Mouse (Mus musculus) limb, embryonic 12.5 days (tissue): ENCODE data around the gene Slc22a16. TPM values are rescaled to one million over a fixed set of nuclear protein-coding genes. Genes with fewer than 3 reads are reported as not detected.
A peak's percentile ranks its signal among the peaks of the same experiment; 100 is the strongest.

Source experiments
- ATAC-seq: fragments of 200-750 bp; cut with Nextera tagmentation; 2 replicates; pipeline ENCODE4 v1.8.0; 2017; ENCODE audit warnings: low read depth, moderate TSS enrichment; ENCODE audit not compliant: insufficient number of reproducible peaks, insufficient read depth, low FRiP score, low TSS enrichment
- H3K27ac ChIP-seq: fragments of 300-500 bp; sonication (generic); 2 replicates; pipeline ENCODE4 v1.5.1; 2016; ENCODE audit warnings: mild to moderate bottlenecking, moderate library complexity
- H3K27me3 ChIP-seq: fragments of 300-500 bp; sonication (generic); 2 replicates; pipeline ENCODE4 v1.6.1; 2016; ENCODE audit warnings: mild to moderate bottlenecking, moderate library complexity
- H3K36me3 ChIP-seq: fragments of 300-500 bp; sonication (generic); 2 replicates; pipeline ENCODE4 v1.6.1; 2016; ENCODE audit warnings: mild to moderate bottlenecking, moderate library complexity
- H3K4me1 ChIP-seq: fragments of 300-500 bp; sonication (generic); replicated peaks from 2 replicates; pipeline ENCODE4 v1.6.1; 2016
- H3K4me2 ChIP-seq: fragments of 300-500 bp; sonication (generic); 2 replicates; pipeline ENCODE4 v1.6.1; 2016; ENCODE audit warnings: mild to moderate bottlenecking, moderate library complexity
- H3K4me3 ChIP-seq: fragments of 300-500 bp; sonication (generic); replicated peaks from 2 replicates; pipeline ENCODE4 v1.5.1; 2016; ENCODE audit warnings: mild to moderate bottlenecking
- H3K9ac ChIP-seq: fragments of 300-500 bp; sonication (generic); replicated peaks from 2 replicates; pipeline ENCODE4 v1.6.1; 2016; ENCODE audit warnings: mild to moderate bottlenecking, moderate library complexity
- H3K9me3 ChIP-seq: fragments of 300-500 bp; sonication (generic); 2 replicates; pipeline ENCODE4 v1.6.1; 2016; ENCODE audit warnings: mild to moderate bottlenecking, moderate library complexity
- whole genome bisulfite sequencing: fragments of 180-500 bp; shearing (Covaris S2); methylation state at CpG from one replicate; pipeline ENCODE4 v1.1.7; 2016; 5-methylcytosine and 5-hydroxymethylcytosine counted together
- polyA plus RNA-seq: library from polyadenylated mRNA; unstranded; fragments of >200 nt; fragmentation: Nextera tagmentation; extraction: Ambion mirVana; gene quantifications from 2 replicates; pipeline ENCODE4 v1.2.1, GENCODE M21; 2016

Slc22a16 gene
- not detected in 2 replicates for polyA plus RNA-seq

DNA sequence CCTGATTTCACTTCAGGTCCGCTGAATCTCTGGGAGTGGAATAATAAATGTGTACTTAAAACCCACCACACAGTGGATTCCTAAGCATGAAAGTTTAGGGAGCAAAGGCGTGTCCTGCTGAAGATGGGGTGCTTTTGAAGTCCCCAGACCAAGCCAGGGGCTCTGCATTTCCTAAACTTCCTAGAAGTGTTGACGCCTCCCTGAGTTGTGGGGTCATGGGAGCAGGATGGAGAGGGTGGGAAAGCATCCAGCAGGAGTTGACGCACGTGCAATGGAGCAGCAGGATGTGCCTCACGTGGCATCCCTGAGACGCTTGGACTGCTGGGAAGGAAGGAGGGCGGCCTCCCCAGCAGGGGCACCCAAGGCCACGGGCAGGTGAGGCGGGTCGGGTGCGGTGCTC lies at the start of gene Slc22a16:
Slc22a16 (plus strand) TSS at position 301 of the 400 bp plus-strand sequence.
- ATAC-seq: no peak
- Histone ChIP-seq H3K36me3 (no peaks in the 10 kb centered on the region), H3K4me3 (no peak within 1 kb of the TSS), H3K27ac (no peak within 1 kb of the TSS), H3K9me3 (peaks cover 5% of the 10 kb centered on the region; the same call in 1 of the 2 replicates), H3K4me2 (no peak within 1 kb of the TSS), H3K27me3 (no peaks in the 10 kb centered on the region), H3K4me1 (no peaks in the 10 kb centered on the region), H3K9ac (no peak within 1 kb of the TSS)
- 90% methylated on average over 12 of the region's 12 CpGs for WGBS

DNA sequence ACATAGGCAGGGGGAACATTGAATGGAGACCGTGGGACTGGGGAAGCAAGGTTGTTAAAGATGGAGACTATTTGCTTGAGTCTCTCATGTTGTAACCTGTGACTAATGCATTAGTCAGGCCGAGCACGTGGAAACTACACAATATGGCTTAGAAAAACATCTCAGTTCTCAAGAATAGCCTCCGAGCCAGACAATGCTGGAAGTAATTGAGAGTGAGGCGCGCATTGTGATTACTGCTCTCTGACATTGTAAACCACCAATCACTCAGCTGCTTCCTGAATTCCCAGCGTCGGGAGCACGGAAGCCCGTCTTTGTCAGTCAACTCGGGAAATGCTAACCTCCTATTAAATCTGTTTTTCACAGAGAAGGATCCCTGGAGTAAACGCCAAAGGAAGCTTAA lies 48.6 kb upstream of the Slc22a16 start:
- WGBS: 39% methylated on average over 12 of the region's 12 CpGs
- Histone ChIP-seq H3K36me3 (no peaks in the 10 kb centered on the region), H3K4me3 (no peak overlapping the region), H3K27me3 (peaks cover 11% of the 10 kb centered on the region; the same call in 1 of the 2 replicates), H3K27ac (no peak overlapping the region), H3K9ac (no peak overlapping the region), H3K9me3 (no peaks in the 10 kb centered on the region), H3K4me1 (peaks cover 28% of the 10 kb centered on the region), H3K4me2 (no peak overlapping the region)
- ATAC-seq: no peak

DNA sequence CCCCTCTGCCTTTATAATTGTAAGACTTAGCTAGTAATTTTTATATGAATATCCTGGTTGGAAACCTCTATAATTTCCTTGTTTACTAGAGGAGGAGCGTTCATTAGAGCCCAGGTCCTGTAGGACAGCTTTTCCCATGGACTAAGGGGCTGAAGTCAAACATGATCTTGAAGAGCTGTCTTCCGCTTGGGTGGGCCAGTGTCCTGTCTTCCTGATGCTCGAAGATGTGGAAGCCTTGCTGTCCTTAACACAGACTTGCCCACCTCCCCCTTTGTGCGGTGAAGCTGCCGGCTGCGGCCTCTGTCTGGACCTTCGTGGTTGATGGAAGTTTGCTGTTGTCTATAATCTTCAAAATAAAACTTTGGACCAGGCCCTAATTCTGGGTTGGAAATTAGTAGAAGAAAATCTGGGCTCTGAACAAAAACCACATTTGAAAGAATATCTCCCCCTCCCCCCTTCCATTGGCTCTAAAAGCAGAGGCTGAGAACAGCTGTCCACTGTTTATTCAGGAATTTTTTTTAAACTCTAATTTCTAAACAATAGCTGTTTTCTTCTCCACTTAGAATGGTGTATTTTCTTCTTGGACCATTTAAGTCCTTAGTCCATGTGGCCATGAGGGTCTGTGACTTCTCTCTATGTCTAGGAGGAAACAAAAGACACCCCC lies 46.7 kb upstream of the Slc22a16 start:
- Histone ChIP-seq H3K9me3 (no peaks in the 10 kb centered on the region), H3K4me2 (no peak overlapping the region), H3K9ac (no peak overlapping the region), H3K4me1 (peaks cover 40% of the 10 kb centered on the region), H3K4me3 (no peak overlapping the region), H3K27ac (peak overlapping the region; percentile 18; the same call in 1 of the 2 replicates), H3K36me3 (no peaks in the 10 kb centered on the region), H3K27me3 (peaks cover 20% of the 10 kb centered on the region)
- WGBS: 75% methylated on average over 7 of the region's 7 CpGs
- ATAC-seq: no peak

DNA sequence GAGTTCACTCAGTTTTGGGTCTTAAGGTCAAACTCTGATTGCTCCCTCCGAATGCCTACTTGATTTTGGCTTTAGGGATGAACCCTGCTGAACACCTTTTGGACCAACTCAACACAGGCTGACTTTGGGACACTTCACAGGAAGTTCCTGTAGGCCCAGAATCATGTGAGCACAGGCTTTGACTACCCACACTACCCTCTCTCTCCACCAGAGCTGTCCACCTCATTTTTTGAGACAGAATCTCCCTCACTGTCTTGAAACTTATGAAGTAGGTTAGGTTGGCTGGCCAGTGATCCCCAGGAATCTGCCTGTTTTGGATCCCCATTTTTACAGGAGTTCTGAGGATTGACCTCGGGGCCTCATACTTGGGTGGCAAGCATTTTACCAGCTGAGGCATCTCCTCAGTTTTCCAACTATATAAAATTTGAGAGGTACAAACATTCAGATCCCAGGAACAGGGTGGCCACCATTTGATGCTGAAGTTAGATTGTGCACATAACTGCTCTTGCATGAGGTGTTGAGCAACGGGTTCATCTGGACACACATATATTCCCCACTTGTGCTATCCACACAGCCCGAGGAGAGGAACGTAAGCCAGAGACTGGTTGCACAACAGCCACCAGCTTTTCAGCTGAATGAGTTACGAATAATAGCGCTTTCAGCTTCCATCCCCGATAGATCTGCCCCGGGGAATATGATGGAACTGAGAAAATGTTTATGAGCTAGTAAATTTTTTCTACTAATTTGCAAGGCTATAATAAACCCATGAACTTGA lies 45.9 kb upstream of the Slc22a16 start:
- ATAC-seq: no peak
- H3K27ac ChIP-seq: peak overlapping the region; percentile 4; the same call in 1 of the 2 replicates
- H3K4me1 ChIP-seq: peaks cover 40% of the 10 kb centered on the region
- no peak overlapping the region for H3K4me2 ChIP-seq
- 51% methylated on average over 9 of the region's 9 CpGs for WGBS
- no peak overlapping the region for H3K9ac ChIP-seq
- H3K4me3 ChIP-seq: no peak overlapping the region
- H3K9me3 ChIP-seq: no peaks in the 10 kb centered on the region
- no peaks in the 10 kb centered on the region for H3K36me3 ChIP-seq
- peaks cover 25% of the 10 kb centered on the region for H3K27me3 ChIP-seq

DNA sequence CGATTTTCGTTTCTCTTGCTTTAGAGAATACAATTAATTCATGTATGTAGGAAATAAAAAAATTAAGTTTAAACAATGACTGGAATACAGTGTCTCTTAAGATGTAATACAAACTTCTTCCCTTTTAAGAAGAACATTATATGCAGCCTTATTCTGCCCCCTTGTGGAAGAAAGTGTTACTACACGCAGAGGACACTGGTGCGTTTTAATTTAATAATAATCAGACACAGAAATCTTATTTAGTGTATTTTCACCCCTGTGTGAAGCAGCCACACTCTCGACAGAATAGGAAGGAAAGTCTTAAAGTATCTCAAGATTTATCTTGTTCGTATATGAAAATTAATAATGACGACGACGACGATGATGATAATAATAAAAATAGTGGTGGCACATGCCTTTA lies 45.1 kb upstream of the Slc22a16 start:
- ATAC-seq: no peak
- Histone ChIP-seq H3K4me3 (no peak overlapping the region), H3K4me1 (peaks cover 41% of the 10 kb centered on the region), H3K4me2 (no peak overlapping the region), H3K27me3 (peaks cover 27% of the 10 kb centered on the region), H3K27ac (no peak overlapping the region), H3K9ac (no peak overlapping the region), H3K36me3 (no peaks in the 10 kb centered on the region), H3K9me3 (no peaks in the 10 kb centered on the region)
- WGBS: 30% methylated on average over 10 of the region's 10 CpGs

DNA sequence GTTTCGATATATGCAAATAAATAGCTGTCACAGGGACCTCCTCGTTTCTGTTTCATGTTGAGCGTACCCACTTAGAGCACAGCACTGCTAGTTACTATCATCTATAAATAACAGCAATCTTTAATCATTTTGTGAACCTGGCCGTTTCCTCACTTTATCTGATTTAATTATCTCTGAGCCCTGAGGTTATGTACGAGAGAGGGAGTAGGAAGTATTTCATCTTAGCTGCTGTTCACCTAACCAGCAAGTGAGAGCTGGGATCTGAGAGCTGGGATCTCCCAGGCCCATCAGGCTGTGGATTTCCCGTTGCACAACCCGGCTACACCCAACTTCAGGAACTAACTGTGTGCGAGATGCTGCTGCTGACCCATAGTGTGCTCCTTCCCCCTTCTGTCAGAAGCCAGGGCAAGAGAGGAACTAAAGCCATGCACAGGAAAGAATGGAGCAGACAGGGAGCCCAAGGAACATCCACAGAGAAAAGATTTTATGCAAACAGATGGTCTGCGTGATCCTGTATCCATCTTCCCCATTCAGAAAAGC lies 44.5 kb upstream of the Slc22a16 start:
- 70% methylated on average over 9 of the region's 9 CpGs for WGBS
- Histone ChIP-seq H3K4me2 (no peak overlapping the region), H3K4me1 (peaks cover 45% of the 10 kb centered on the region), H3K9ac (no peak overlapping the region), H3K36me3 (no peaks in the 10 kb centered on the region), H3K4me3 (no peak overlapping the region), H3K9me3 (no peaks in the 10 kb centered on the region), H3K27me3 (peaks cover 27% of the 10 kb centered on the region), H3K27ac (no peak overlapping the region)
- ATAC-seq: no peak

DNA sequence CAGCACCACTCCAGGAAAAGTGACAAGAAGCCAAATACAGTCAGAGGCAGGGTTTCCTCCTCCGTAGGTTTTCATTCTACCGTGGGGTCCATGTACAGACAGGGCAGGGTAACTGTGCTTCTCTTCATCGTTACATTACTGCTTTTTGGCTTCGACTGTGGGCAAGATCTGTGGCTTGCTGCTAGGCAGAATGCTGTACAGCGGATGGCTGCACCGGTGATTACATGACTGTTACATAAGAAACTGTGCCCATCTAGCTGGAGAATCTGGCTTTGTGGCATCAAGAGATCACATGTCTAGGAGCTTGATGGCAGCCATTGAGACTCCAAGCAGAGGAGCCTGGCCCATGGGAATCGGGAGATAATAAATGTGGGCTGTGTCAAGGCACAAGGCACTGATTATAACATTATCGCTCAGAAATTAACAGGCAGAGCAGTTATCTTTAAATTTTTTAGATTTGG lies 43.8 kb upstream of the Slc22a16 start:
- H3K27me3 ChIP-seq: peaks cover 27% of the 10 kb centered on the region
- H3K4me1 ChIP-seq: peaks cover 45% of the 10 kb centered on the region
- ATAC-seq: no peak
- no peak overlapping the region for H3K27ac ChIP-seq
- H3K9me3 ChIP-seq: no peaks in the 10 kb centered on the region
- H3K36me3 ChIP-seq: no peaks in the 10 kb centered on the region
- no peak overlapping the region for H3K9ac ChIP-seq
- no peak overlapping the region for H3K4me3 ChIP-seq
- WGBS: 84% methylated on average over 8 of the region's 8 CpGs
- H3K4me2 ChIP-seq: no peak overlapping the region

DNA sequence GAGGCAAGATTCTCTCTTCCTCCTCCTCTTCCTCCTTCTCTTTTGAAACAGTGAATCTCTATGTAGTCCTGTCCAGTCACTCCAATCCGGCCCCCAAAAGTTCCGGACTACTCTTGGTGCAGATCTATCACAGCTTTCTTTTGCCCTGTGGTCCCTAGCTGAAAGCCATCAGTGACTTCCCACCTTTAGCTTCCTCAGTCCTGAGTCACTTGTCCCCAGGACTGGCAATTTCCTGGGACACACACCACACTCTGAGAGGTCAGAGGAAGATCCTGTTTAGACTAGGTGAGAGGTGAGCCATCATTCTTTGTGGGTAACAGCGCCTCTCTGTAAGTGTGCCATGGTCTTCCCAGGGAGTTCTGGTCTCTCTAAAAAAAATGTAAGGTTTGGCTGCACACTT lies 43.1 kb upstream of the Slc22a16 start:
- no peak overlapping the region for H3K4me2 ChIP-seq
- no peak overlapping the region for H3K27ac ChIP-seq
- H3K4me3 ChIP-seq: no peak overlapping the region
- WGBS: 84% methylated on average over 3 of the region's 3 CpGs
- ATAC-seq: no peak
- no peaks in the 10 kb centered on the region for H3K36me3 ChIP-seq
- H3K27me3 ChIP-seq: peaks cover 27% of the 10 kb centered on the region
- peaks cover 6% of the 10 kb centered on the region for H3K9me3 ChIP-seq
- peaks cover 39% of the 10 kb centered on the region for H3K4me1 ChIP-seq
- no peak overlapping the region for H3K9ac ChIP-seq

DNA sequence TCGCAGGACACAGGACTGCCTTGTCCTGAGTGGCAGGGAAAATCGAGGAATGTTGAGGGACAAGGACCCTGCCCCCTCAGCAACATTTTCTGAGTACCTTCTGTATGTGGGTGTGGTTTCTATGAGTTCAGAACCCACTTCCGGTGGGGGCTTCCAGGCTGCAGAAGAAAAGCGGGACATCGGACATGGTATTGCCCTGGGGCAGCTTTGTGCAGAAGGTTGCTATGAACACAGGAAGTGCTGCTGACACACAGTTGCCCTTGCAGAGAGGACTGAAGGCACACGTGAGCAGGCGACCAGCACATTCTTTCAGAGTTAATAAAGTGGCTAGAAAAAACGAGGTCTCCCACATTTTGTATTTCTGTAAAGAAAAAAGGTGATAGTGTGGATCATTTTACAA lies 42.6 kb upstream of the Slc22a16 start:
- no peak overlapping the region for H3K4me3 ChIP-seq
- 28% methylated on average over 8 of the region's 8 CpGs for WGBS
- H3K4me1 ChIP-seq: peaks cover 38% of the 10 kb centered on the region
- H3K36me3 ChIP-seq: no peaks in the 10 kb centered on the region
- no peak for ATAC-seq
- no peak overlapping the region for H3K27ac ChIP-seq
- peaks cover 7% of the 10 kb centered on the region for H3K9me3 ChIP-seq
- H3K9ac ChIP-seq: no peak overlapping the region
- 0 out of 2 replicates have a peak overlapping the region, but pooled peaks have one; percentile 1 for H3K4me2 ChIP-seq
- peaks cover 27% of the 10 kb centered on the region for H3K27me3 ChIP-seq

DNA sequence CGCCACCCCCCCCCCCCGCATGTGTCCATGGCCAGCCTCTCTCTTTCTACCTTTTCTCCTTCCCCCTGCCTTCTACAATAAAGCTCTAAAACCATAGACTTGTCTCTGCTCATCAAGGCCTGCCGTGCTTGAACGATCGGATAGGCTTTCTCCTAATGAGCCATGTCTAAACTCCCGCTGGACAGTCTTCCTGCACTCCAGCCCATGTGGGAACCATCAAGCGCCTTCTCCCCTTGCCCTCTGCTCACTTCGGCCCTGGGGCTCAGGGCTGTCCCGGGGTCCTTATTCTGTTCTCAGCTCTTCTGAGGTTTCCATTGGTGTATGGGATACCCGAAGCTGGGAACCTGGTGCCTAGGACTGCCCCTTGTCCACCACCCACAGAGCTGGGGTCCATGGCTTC lies 41.5 kb upstream of the Slc22a16 start:
- Histone ChIP-seq H3K9me3 (peaks cover 16% of the 10 kb centered on the region), H3K9ac (no peak overlapping the region), H3K36me3 (no peaks in the 10 kb centered on the region), H3K27me3 (peaks cover 27% of the 10 kb centered on the region), H3K4me1 (peaks cover 27% of the 10 kb centered on the region), H3K4me3 (no peak overlapping the region), H3K27ac (no peak overlapping the region), H3K4me2 (no peak overlapping the region)
- no peak for ATAC-seq
- WGBS: 34% methylated on average over 8 of the region's 10 CpGs

DNA sequence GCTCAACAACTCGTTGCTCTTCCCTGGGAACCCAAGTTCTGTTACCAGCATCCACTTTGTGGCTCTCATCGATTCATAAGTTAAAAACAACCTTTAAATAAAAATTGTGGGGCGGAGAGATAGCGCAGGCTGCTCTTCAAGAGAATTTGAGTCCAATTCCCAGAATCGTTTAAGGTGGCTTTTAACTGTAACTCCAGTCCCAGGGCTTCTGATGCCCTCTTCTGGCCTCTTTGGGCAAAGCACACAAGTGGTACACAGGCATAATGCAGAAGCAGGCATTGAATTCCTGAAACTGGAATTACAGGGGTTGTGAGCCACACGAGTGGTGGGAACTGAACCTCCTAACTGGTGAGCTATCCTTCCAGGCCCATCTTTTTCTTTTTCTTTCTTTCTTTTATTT lies 40.5 kb upstream of the Slc22a16 start:
- H3K4me3 ChIP-seq: no peak overlapping the region
- peaks cover 16% of the 10 kb centered on the region for H3K9me3 ChIP-seq
- no peak overlapping the region for H3K27ac ChIP-seq
- H3K36me3 ChIP-seq: no peaks in the 10 kb centered on the region
- 61% methylated on average over 6 of the region's 6 CpGs for WGBS
- H3K9ac ChIP-seq: no peak overlapping the region
- H3K4me1 ChIP-seq: peaks cover 18% of the 10 kb centered on the region
- H3K4me2 ChIP-seq: no peak overlapping the region
- ATAC-seq: no peak
- H3K27me3 ChIP-seq: peaks cover 27% of the 10 kb centered on the region
